Mouse (Mus musculus): Measurements from ENCODE around the gene Rasgrp3. TPM values are rescaled to one million over a fixed set of nuclear protein-coding genes. Genes with fewer than 3 reads are reported as not detected.

Gene Rasgrp3
- total RNA-seq, 2 experiments from 2014 or later, result 8.4 to 9.6 TPM

DNA sequence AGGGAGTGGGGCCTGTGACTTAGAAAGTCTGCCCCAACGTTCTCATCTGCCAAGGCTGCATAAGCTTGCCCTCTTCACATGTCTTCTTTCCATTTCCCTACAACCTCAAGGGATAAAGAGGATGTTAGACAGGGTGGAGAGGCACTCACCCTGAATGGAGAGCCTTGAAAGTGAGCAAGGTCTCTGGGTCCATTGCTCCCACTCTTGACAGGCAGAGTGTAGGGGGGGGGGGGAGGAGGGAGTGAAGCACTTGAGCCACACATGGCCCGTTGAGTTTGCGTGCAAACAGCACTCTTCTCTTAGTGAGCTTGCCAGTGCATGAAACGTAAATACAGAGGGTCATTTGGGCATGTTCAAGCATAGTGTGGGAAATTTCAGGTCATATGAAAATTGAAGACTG is 59.5 kb downstream of the Rasgrp3 start:
- DNase-seq, result no peak
- intact Hi-C loops (cut with DNase I), result no loop called here

DNA sequence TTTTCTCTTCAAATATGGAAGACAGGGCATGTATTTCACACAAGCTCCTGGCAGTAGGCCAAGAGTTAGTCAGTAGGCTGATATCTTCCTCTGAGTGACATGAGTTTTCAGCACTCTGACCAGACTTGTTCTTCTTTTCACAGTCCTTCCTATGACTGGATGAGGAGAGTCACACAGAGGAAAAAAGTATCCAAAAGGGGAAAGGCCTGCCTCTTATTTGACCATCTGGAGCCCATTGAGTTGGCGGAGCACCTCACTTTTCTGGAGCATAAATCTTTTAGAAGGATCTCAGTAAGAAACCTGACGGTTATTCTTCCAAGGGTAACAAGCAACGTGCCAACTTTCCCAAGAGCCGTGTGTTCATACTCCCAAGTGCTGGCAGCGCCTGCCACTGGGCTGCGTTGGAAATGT is 62.5 kb downstream of the Rasgrp3 start:
- DNase-seq, result peak; percentile 7
- intact Hi-C loops (cut with DNase I), result no loop called here

DNA sequence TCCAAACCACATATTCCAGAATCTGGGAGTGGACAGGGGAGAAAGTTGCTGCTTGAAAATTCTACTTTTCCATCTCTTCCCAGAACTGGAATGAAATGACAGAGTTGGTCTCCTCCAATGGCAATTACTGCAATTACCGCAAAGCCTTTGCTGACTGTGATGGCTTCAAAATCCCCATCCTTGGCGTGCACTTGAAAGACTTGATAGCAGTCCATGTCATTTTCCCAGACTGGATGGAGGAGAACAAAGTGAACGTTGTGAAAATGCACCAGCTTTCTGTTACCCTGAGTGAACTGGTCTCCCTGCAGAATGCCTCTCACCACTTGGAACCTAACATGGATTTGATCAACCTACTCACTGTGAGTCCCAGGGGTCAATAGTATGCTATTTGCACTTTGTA is 67.3 kb downstream of the Rasgrp3 start:
- DNase-seq, result no peak
- intact Hi-C loops (cut with DNase I), result no loop called here

DNA sequence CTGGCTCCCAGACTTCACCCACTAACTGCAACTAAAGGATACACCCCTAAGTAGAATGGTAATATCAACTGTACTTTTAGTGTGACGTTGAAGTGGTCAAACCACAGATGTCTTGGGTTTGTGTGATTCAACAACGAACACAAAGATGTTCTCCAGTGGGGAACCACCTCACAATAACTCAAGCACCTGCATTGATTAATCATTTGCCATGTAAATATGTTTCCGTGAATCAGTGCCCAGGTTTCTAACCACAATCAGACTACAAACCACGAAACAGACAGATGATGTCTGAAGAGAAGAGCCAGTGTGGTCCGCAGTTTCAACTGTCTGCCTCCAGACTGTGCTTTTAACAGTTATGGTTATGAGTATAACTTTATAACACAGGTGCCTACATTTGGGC is 69.4 kb downstream of the Rasgrp3 start:
- DNase-seq, result no peak
- intact Hi-C loops (cut with DNase I), result no loop called here

GRCm38 (mm10) chr17:75506097-75506675 is 70.5 kb downstream of the Rasgrp3 start:
- DNase-seq, result no peak
- intact Hi-C loops (cut with DNase I), result no loop called here

GRCm38 (mm10) chr17:75506708-75507641 is 71.3 kb downstream of the Rasgrp3 start:
- intact Hi-C loops (cut with DNase I), result no loop called here
- no peak for DNase-seq

DNA sequence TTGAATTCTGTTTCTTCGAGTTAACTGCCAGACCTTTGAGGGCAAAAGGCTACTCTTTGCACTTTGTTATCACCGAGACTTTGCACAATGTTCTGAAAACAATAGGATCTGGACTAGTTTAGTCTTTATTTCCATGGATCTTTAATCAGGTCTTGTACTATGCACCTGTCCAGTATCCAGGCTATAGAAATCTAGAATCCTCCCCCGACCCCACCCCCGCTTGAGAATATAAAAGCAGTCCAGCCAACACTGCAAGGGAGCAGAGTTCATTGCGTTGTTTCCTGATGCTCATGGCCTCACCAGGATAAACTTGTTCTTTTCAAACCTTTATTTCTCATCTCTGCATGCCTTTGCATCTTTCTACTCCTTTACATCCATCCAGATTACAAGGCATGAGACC is 73.6 kb downstream of the Rasgrp3 start:
- intact Hi-C loops (cut with DNase I), result no loop called here
- no peak for DNase-seq

DNA sequence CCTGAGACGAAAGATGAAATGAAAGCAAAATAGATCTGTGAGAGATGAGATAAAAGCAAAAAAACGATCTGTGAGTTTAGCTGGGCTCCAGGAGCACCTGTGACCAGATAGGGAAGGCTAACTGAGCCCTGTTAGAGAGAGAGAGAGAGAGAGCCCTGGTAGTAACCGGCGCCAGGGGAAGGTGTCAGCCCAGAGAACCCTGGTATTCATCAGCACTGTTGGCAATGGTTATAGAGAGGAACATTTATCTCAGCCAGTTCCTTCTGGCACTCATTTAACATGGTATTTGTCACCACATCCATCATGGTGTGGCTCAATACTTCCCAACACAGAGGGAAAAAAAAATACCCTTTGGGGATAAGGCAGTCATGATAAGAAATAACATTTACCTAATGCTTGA is 80.9 kb downstream of the Rasgrp3 start:
- no peak for DNase-seq
- intact Hi-C loops (cut with DNase I), result no loop called here

GRCm38 (mm10) chr17:75518181-75518901 is 82.6 kb downstream of the Rasgrp3 start:
- no peak for DNase-seq
- intact Hi-C loops (cut with DNase I), result no loop called here

- intact Hi-C loops (cut with DNase I), result no loop called here
- DNase-seq, result no peak
Observed at GRCm38 (mm10) chr17:75519239-75519900, 83.7 kb downstream of the Rasgrp3 start.

DNA sequence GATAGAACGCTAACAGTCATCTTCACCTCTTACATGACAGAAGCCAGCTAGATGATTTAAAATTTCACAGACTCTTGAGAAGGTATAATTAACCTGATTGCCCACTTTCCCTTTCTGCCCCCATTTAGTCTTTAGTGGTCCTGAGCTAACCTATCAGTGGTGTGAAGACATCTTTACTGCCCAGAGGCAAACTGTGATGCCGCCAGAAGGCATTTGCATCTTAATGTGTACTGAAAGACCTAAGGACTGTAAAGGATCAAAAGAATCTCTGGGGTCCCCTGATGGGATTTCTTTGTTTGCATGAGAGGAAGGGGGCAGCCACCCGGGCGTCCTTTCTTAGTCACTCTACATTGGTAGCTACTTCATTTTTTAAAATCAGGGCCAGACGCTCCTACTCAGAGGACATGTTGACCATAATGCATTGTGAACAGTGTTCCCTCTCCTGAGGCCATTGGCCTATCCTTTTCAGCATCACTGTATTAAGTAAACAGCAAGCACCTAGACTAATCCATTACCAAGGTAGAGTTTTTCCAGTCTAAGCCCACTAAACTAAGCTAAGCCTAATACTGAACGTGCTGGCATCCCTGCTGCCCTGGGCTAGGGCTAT is 85.6 kb downstream of the Rasgrp3 start:
- no peak for DNase-seq
- intact Hi-C loops (cut with DNase I), result no loop called here

DNA sequence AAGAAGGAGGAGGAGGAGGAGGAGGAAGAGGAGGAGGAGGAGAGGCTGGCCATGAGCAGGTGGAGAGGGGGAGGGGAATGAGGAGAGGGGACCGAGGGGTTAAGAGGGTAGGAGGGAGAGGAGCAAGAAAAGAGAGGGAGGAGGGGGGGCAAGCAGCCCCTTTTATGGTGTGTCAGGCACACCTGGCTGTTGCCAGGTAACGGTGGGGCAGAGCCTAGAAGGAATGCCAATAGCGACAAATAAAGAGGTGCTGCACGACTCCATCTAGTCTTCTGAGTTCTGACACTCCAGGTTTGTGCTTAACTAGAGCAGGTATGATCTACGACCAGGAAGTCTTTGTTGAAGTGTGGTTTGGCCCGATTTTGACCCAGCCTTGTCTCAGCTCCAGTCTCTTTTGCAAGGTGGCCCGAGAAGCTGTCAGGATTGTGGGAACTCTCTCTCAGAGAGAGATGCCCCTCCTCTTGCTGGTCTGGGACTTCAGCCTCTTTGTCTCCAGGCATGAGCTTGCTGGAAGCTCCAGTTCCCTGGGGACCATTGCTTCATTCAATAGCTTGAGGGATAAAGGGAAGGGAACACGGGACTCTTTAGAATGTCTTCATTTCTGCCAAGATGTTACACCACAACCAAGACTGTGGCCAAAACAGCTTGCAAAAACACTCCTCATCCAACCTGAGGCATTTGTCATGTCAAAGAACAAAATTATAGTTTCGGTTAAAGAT is 86.8 kb downstream of the Rasgrp3 start:
- intact Hi-C loops (cut with DNase I), result no loop called here
- DNase-seq, result no peak

GRCm38 (mm10) chr17:75523812-75524211 is 88.1 kb downstream of the Rasgrp3 start:
- intact Hi-C loops (cut with DNase I), result no loop called here
- DNase-seq, result no peak

- DNase-seq, result no peak
- intact Hi-C loops (cut with DNase I), result no loop called here
Observed at GRCm38 (mm10) chr17:75526411-75526810, 90.7 kb downstream of the Rasgrp3 start.

- DNase-seq, result no peak
- intact Hi-C loops (cut with DNase I), result no loop called here
Observed at GRCm38 (mm10) chr17:75529222-75529935, 93.7 kb downstream of the Rasgrp3 start.

DNA sequence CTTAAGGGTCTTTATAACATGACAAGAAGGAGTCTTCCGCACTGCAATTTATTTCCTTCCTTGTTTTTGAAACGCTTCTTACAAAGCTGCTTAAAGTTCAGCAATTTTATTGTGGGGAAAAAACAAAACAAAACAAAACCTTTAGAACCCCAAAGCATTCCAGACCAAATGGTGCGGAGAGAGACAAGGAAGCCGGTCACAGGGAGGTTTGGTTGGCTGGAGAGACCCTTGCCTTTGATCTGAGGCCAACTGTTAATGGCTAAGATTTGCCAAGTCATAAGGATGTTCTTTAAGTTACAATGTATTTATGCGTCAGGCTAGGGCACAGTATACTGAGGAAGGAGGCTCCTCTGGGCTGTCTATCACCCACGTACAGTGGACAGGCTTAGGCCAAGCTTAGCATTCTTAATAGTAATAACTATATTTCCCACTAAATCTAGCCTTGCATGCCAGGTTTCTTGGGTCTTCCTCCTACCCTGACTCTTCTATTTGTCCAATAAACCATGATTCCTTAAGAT is 96.8 kb downstream of the Rasgrp3 start:
- intact Hi-C loops (cut with DNase I), result loop anchor here (10.0 kb wide), 1 partner anchor 138 kb away; no protein-coding TSS in a partner anchor
- no peak for DNase-seq

DNA sequence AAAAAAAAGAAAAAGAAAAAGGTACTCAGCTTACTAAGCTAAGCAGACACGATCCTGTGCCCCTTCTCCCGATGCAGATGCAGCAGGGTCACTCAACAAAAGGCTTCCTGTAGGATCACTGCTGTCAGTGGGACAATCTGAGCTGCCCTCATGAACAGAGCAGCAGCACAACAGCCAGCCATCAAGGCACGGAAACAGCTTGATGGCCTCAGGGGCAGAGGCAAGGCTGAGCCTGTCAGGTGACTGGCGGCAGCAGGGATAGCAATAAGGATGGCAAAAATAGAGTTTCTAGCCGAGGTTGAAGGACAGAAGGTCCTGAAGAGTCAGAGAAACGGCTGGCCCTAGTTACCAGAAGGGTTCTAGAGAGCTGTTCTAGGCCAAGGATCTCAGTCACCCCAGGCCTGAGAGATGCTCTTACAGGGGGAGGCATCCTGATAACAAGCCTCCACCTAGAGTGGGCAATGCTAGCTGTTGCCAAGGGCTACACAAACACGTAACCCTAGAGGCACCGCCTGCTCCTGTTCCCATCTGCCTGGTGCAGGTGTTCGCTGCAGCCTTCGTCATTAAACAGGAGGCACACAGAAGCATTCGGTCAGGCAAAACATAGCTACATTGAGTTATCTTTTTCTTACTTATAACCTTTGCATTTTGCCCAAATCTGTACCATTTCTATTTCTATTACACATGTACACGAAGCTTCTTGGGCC is 98.8 kb downstream of the Rasgrp3 start:
- DNase-seq, result no peak
- intact Hi-C loops (cut with DNase I), result loop anchor here (5.0 to 10.0 kb wide), 3 partner anchors 140 to 527 kb away; partner anchors contain the start of gene Ltbp1

GRCm38 (mm10) chr17:75535612-75536011 is 99.9 kb downstream of the Rasgrp3 start:
- intact Hi-C loops (cut with DNase I), result loop anchor here (5.0 to 10.0 kb wide), 3 partner anchors 141 to 528 kb away; partner anchors contain the start of gene Ltbp1
- no peak for DNase-seq

Data from left cerebral cortex, postnatal 4 days (tissue).